Mouse (Mus musculus) R1 (cell line): ENCODE data around the gene Obp2a.
"Not testable (repeated sequence)": the region's sequence is repeated elsewhere in the genome, so short reads cannot be mapped to it uniquely, and the experiment has no call there.

Experiments
- DNase-seq: peaks from one replicate; pipeline ENCODE4 v3.0.0-alpha.2; 2018; ENCODE audit warnings: low read depth, low spot score

Gene Obp2a

GRCm38 (mm10) chr2:25709791-25710190 is 9.9 kb downstream of the Obp2a start:
- not testable (repeated sequence) for DNase-seq

- not testable (repeated sequence) for DNase-seq
These were observed 11.8 kb downstream of the Obp2a start for GRCm38 (mm10) chr2:25711641-25712040.

- no peak for DNase-seq
These were observed 17.4 kb downstream of the Obp2a start for GRCm38 (mm10) chr2:25717222-25717621.

GRCm38 (mm10) chr2:25733199-25733930 is 33.5 kb downstream of the Obp2a start:
- DNase-seq: no peak

- DNase-seq: not testable (repeated sequence)
These were observed 36.9 kb downstream of the Obp2a start, which contains the start of gene Obp2b for GRCm38 (mm10) chr2:25736709-25737108. Obp2b (plus strand) TSS chr2:25737009.

- no peak for DNase-seq
These were observed 41.8 kb downstream of the Obp2a start for GRCm38 (mm10) chr2:25741671-25742070.
